Mouse (Mus musculus): Measurements from ENCODE around the gene Neurog1.

The Neurog1 gene

DNA sequence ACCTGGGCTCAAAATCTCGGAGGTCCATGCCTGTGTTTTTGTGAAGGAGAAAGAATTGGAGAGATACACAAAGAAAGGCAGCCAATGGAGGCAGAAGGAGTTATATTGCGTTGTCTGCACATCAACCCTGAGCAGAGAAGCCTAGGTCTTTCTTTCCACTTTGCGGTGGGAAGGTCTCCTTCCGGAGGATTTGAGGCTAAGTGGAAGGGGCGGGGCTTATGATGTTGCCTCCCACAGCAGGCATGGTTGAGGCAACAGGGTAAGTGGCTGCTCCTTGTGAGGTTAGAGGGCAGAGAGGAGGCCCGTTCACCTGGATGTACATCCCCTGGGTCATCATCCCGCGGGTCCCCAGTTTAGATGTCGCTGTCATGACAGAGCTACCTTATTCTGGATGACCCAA lies 32.7 kb downstream of the Neurog1 start:
- no peak for DNase-seq (ENCODE audit: low read depth, low spot score)

DNA sequence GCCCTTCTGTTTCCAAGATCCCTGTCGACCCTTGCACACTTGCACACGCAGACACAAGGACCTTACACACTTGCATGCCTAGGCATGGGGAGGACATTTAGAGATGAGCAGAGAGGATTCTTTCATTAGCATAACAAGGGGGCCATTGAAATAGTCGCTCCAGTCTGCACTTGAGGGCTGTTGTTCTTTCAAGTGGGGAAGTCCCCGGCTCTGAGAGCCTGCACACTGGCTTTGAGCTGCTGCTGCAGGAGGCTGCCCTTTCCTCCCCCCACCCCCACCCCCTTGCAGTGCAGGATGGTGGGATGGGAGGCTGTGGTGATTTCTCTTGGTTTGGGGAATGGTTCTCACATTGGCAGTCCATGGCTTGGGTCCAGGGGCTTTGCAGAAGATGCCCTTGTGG lies 35.9 kb downstream of the Neurog1 start:
- DNase-seq (ENCODE audit: low read depth, low spot score), result no peak

DNA sequence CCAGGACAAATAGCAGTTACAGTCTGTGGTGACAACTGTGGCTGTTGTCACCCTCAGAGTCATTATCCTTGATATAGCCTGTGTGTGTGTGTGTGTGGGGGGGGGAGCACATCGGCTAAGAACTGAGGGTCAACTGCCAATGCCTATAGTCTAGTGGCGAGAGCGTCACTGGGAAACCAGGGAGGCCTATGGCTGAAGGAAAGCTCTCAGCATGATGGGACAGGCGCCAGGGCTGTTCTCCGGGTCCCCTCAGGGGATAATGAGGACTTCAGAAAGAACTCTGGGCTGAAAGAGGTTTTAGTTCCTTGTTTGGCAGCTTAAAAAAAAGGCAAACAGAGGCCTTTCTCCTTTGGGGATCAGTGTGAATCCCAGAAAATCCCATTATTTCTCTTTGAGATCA lies 37.3 kb downstream of the Neurog1 start:
- DNase-seq (ENCODE audit: low read depth, low spot score), result no peak

DNA sequence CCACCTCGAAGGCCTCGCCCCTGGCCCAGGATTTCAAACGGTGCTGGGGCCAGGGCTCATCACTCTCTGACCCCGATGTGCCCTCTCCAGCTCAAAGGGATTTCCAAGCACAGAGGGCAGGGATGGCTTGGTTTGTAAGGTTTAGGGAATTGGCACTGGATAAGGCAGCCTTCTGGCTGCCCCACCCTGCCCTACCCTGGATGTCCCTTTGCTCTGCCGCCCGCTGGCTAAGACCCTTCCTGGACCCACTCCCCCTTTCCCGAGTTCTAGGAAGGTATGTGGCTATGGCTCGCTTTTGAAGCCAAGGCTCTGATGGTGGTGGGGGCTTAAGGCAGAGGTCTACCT lies 42.9 kb downstream of the Neurog1 start:
- no peak for DNase-seq (ENCODE audit: low read depth, low spot score)

DNA sequence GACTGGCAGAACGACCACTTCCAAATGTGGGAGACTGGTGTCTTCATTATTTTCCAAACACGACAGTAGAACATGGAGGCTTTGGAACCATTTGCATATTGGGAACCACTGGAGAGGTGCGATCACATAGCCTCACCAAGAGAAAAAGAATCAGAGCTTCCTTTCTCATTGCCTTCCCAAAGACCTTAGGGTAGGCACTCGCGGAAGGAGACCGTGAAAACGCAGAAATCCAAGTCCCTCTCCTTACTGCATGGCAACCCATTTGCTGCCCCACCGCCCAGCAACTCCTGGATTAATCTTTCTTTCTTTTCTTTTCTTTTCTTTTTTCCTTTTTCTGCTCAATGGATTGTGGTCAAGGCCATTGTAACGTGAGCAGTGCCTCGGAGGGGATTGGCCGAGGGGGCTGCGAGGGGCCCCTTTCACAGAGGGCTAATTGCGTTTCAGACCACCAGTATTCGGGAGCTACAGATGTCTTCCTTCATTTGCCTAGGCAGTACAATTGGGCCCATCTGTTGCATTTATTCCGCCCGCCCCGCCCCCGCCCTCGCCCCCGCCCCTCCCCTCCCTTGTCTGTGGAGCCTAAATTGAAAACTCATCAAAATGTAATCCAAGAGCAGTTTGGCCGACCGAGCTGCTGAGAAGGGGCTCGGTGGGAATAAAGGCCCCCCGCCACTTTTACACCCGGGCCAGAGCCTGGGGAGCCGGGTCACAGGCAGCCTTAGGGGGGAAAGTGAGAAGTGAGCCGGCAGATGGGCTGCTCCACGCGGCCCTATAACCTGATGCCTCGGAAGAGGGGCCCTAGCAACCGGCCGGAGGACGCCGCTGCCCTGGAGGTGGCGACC lies 43.5 kb downstream of the Neurog1 start:
- no peak for DNase-seq (ENCODE audit: low read depth, low spot score)

All from skeletal muscle tissue, adult 2 months (tissue).